Mouse (Mus musculus): Measurements from ENCODE around the gene Gm26558. TPM values are rescaled to one million over a fixed set of nuclear protein-coding genes. Genes with fewer than 3 reads are reported as not detected.

The Gm26558 gene
- total RNA-seq, 2 experiments from 2014 or later, result not detected

Other genes starting within 250 kb of the Gm26558 start
- gene Sp5, start 187.2 kb downstream of the Gm26558 start, total RNA-seq (2021), result under 1 TPM in 1 of 2 experiments, not detected in 1; 0.14 TPM
- not detected for gene Erich2, start 153.3 kb downstream of the Gm26558 start, total RNA-seq (2021)
- under 1 TPM; 0.43 to 0.80 TPM for gene Gad1, start 109.0 kb downstream of the Gm26558 start, total RNA-seq (2021)
- 10 to 100 TPM; 61.5 to 62.8 TPM for gene Gorasp2, start 532 bp downstream of the Gm26558 start, total RNA-seq (2021)
- gene Tlk1, start 163.6 kb upstream of the Gm26558 start, total RNA-seq (2021), result 10 to 100 TPM; 33.0 to 33.7 TPM

Measured in heart, postnatal 36 days (tissue).